Mouse (Mus musculus) testis, adult 2 months (tissue): ENCODE measurements around the gene Shisa7.

Experiments
- CTCF ChIP-seq: fragments of 200-500 bp; IDR thresholded peaks from 2 replicates; pipeline ENCODE4 v1.5.1; 2012; ENCODE audit warnings: low read depth, mild to moderate bottlenecking, inconsistent platforms, low read length, moderate library complexity; ENCODE audit not compliant: control insufficient read depth, insufficient read depth, insufficient replicate concordance
- POLR2A ChIP-seq: fragments of 200-500 bp; IDR thresholded peaks from 2 replicates; pipeline ENCODE4 v1.6.1; 2012; ENCODE audit warnings: low read depth, mild to moderate bottlenecking, inconsistent platforms, low read length, moderate library complexity; ENCODE audit not compliant: control insufficient read depth

DNA sequence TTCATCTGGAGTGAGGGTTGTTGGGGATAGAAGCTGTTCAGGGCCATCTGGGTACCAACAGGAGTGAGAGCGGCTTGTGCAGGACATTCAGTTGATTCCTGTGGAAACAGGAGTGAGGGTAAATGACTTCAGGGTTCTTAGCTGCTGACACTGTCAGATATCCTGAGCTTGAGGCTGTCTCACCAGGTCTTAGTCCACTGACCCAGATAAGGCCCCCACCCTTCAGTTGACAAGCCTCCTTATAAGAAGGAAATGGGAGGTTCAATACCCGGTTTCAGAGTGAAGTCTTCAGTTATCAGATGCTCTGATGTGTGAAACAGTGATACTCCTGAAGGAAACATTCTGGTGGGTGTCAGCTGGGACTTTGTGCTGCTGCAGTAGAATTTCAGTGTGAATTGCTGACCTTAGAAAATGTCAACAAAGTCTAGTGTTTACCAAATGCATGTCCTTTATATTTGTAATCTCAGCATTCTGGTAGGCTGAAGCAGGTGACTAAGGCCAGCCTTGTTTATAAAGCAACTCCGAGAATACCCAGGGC, 49.8 kb downstream of the Shisa7 start:
- TF ChIP-seq CTCF (no peak), POLR2A (no peak)
